Mouse (Mus musculus) hematopoietic stem cell, adult 5-6 weeks (primary cell): ENCODE results near the gene Ift122. TPM values are rescaled to one million over a fixed set of nuclear protein-coding genes. Genes with fewer than 3 reads are reported as not detected.

Experiments used
- ATAC-seq, 2 experiments: fragments of 125-278 bp in 1 of 2; replicated peaks in 1 of 2; 2 replicates each; pipeline ENCODE4 v1.8.0; 2016 to 2017; ENCODE audit warnings: inconsistent platforms in 2 of 2, mild to moderate bottlenecking in 2 of 2, moderate number of reproducible peaks in 2 of 2, low read depth in 1 of 2, moderate TSS enrichment in 1 of 2; ENCODE audit not compliant: low FRiP score in 2 of 2, poor library complexity in 2 of 2, severe bottlenecking in 2 of 2, insufficient read depth in 1 of 2, low TSS enrichment in 1 of 2
- total RNA-seq: library from RNA; stranded (forward); fragments of 172-1452, 232-1000 nt; gene quantifications from 2 replicates; pipeline ENCODE4 v1.2.3, GENCODE M21; 2017

The Ift122 gene
- total RNA-seq: 10.6 and 12.9 TPM in 2 replicates

DNA sequence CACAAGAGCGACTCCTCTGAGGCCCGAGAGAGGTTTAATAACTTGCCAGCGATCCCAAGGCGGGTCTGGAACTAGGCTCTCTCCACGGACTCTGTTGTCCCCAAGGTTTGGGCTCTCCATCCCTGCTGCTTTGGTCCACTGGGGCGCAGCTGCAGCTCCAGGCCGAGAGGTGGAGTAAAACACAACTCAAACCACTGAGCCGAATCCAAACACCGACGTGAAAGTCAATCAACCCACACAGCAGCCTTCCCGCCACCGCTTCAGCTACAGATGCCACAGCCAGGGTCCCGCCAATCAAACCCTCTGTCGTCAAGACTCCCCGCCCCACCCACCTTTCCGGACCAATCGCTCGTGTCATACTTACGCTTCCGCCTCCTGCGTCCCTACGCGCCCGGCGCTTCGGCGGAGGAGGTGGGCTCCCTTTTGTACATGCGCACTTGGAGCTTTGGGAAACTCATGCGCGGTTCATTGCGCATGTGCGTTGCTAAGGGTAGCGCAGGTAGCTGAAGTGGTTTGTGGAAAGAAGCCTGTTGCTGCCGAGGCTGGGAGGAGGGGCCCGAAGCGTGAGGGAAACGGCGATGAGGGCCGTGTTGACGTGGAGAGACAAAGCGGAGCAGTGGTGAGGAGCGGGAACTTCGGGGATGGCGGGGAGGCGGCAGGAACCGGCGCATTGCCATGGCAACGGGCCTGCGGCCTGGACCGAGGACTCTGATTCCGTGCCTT lies at the start of gene Ift122, which contains the start of gene Mbd4:
Gene Ift122, plus strand, starts transcription at position 380 of the 723 bp plus-strand sequence.
Gene Mbd4, minus strand, starts transcription at position 281 of the 723 bp plus-strand sequence.
- ATAC-seq: peak; percentile 99

DNA sequence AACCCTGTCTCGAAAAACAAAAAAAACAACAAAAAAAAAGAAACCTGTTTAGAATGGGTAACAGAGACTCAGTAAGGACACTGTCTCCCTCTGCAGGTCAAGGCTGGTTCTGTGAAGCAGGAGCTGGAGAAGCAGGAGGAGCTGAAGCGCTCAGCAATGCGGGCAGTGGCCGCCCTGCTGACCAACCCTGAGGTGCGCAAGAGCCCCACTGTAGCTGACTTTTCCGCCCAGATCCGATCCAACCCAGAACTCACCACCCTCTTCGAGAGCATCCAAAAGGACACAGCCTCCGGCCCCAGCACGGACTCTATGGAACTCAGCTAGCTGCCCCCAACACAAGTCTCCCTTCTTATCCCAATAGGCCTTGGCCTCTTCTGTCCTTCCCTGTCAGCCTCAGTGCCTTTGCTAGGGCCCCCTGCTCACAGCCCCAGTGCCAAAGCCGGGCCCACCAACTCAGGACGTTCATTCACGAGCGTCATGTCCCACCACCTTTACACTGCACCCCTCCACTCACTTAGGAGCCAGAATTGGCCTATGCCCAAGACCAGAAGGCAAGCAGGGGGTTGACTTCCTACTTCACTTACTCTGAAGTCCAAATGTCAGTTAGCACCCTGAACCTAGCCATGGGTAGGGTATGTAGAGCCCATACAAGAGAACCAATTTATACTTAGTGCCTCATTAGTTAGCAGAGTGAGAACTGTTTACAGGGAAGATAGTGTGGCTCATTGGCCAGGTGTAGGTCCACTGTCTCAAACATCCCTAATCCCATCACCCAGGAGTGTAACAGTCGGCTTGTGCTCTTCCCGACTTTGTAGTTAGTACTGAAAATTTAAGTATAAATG lies 49.5 kb upstream of the Ift122 start:
- ATAC-seq: peak; percentile 79 to 80

DNA sequence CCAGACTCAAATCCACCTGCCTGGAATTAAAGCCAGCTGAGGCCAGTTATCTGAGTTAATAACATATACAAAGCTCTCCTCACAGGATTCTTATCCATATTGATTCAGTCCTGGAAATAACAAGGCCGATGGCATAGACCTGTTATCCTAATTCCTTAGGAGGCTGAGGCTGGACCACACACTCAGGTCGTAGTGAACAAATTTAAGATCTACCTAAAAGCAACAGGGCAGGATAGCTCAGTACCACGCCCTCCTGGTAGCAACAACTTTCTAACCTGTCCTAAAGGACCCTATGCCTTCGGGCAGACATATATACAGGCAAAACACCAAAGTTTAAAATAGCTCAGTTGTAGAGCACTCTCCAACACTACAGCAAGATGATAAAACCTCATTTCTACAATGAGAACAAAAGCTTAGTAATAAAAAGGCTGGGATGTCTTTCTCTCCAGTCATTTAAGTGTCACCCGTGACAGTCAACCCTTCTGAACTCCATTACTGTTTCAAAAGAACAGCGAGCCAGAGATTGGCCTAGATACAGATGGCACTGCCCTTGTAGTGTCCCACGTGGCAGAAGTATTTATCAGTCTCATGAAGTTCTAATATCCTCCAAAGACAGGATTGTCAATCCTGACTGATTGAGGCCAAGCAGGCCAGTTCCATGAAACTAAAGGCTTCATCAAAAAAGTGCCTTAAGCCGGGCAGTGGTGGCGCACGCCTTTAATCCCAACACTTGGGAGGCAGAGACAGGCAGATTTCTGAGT lies 48.7 kb upstream of the Ift122 start:
- no peak for ATAC-seq

DNA sequence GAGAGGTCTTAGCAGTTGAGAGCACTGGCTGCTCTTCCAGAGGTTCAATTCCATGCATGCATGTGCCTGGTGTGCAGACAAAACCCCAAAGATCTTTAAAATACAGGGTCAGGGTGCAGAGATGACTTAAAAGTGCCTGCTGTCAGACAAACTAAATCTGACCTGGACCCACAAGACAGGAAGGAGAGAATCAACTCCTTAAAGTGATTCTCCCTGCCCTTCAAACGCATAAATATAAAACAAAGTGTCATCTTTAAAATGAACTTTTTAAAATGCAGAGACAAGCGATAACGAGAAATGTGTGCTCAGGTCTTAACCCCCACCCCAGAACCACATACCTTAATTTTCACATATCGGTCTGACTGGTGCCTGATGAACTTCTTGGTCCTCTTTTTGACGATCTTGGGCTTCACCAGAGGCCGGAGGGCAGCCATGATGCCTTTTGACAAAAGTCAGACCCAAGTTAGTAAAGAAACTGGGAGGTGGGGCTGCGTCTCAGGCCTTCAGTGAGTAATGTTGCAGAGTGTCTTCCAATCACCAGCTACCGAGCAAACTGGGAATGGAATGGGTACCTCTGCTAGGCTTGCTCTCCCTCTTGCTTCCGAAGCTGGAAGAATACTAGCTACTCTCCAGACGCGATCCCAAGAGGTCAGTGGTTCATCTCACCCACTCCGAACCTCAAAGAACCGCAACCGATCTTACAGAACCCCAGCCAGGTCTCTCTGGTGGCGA lies 45.6 kb upstream of the Ift122 start:
- ATAC-seq: no peak

DNA sequence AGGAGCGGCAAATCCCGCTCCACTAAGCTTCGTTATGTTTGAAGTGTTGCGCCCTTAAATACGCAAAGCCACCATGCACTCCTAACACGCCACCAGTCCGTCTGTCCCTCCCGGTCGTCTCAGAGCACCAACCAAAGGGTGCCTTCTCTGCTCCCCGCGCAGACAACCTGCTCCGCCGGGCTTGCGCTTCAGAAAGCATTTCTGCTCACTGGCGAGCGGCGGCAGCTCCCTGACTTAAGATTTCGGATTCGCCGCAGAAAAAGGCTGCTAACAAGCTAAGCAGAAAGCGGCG lies 45.1 kb upstream of the Ift122 start:
- ATAC-seq: no peak

DNA sequence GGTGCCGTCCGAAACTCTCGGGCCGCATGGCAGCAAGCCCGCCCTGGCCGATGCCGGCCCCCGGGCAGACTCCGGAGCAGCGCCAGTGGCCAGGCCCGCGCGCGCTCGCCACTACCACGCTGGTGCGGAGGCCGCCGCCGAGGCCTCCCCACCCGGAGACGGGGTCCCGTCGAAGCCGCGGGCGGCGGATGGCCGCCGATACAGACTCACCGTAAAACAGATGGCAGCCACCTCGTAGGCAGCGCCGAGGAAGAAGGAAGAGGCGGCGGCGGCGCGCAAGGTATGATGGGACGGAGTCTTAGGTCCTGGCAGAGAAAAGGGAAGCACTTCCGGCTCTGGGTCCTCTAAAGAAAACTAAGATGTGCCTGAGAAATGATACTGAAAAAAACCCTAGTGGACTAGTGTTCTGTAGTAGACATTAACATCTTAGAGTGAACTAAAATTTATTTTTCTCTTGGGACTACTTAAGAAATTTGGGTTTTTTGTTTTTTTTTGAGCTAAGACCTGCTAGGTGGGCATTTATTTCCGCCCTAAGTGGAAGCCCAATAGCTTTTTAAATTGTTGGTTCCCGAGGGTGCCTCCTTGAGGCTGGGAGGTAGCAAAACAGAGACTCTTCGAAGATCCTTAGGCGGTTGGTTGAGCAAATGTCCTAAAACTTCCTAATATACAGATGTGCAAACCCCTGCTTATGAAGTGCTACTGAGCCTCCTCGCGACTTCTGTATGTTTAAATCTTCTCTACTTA lies 44.6 kb upstream of the Ift122 start, which contains the start of gene Rpl32:
Gene Rpl32, minus strand, starts transcription at position 260 of the 744 bp plus-strand sequence.
- ATAC-seq: peak; percentile 90 to 91

DNA sequence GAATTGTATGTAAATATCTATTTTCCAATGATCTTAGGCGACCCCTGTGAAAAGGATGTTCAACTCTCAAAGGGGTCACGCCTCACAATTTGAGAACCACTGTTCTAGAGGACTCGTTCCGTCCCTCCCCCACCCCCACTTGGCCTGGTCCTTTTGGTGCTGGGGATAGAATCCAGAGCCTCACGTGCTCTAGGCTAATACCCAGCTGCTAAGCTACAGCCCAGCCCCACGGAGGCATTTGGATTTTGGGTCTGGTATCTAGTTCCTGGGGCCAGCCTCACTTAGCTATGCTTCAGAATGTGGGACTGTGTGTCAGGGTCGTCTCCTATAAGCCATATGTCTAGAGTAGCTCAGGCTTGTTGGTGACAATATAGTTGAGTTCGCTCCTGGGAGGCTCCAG lies 41.7 kb upstream of the Ift122 start:
- no peak for ATAC-seq

DNA sequence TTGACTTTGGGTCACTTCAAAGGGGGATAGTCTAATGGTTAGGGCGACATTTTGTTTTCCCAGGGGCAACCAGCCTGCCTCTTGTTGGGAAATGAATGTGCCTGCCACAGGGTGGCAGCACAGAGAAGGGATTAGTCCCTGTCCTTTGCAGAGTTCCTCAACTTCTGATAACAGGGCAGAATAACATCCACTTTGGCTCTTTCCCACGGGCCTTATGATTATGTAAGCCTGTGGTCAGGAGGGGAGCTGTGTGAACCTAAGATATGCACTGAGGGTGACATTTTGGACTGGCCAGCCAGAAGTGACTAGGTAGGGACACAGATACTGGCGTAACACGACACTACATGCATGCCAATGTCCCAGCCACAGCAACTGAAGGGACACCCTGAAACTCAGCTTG lies 39.2 kb upstream of the Ift122 start:
- peak; percentile 83 to 87 for ATAC-seq

DNA sequence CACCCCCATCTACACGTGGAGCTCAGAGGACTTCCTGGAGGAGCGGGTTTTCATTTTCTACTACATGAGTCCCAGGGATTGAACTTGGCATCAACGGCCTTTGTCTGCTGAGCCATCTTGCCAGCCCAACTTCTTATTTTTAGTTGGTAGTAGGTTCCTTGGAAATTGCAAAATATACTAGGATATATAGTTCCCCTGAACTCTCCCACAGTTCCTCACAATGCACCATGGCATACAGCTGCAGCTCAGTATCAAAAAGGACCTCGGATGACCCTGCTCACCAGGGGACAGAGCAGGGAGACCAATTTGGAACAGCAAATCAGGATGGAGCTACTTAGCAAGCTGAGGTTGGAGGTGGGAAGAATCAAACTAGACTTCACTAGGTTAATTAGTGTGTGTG lies 38.2 kb upstream of the Ift122 start:
- no peak for ATAC-seq

DNA sequence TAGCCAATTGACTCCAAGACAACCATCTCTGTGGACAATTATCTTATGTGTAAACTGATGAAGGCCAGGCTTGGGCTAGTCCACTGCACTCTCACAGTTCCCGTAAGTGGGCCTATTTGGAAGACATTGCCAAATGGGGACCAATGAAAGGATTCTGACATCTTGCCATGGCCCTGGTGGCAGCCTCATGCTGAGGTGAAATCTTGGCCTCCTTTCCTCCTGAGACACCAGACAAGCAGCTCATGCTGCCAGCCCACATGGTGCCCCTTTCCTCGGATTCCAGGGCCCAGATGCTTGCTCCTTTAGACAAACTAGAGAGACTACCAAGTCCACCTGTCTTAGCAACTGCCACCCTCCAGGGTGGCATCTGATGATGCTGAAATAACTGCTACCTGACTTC lies 35.1 kb upstream of the Ift122 start:
- no peak for ATAC-seq

DNA sequence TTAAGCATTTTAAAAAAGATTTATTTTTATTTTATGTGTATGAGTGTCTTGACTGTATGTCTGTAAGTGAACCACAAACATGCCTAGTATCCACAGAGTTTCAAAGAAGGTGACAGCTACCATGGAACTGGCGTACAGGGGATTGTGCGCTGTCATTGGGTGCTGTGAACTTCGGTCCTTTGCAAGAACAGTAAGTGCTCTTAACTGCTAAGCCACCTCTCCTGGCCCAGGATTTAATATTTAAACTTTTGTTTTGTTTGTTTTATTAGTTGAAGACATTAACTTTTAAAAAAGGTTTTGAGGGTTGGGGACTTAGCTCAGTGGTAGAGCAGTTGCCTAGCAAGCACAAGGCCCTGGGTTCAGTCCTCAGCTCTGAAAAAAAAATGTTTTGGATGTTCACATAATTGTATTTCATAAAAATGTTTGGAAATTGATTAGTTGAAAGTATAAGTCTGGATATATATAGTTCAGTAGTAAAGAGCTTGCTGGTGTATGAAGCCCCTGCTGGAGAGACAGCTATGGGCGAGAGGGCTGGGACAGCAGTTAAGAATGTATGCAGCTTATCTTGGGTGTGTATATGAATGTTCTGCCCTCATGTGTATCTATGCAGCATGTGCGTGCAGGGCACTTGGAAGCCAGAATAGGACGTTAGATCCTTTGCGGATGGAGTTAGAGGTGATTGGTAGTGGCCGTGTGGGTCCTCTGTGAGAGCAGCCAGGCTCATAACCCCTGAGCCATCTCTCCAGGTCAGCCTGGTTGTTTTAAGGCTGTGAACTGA lies 31.9 kb upstream of the Ift122 start:
- no peak for ATAC-seq

DNA sequence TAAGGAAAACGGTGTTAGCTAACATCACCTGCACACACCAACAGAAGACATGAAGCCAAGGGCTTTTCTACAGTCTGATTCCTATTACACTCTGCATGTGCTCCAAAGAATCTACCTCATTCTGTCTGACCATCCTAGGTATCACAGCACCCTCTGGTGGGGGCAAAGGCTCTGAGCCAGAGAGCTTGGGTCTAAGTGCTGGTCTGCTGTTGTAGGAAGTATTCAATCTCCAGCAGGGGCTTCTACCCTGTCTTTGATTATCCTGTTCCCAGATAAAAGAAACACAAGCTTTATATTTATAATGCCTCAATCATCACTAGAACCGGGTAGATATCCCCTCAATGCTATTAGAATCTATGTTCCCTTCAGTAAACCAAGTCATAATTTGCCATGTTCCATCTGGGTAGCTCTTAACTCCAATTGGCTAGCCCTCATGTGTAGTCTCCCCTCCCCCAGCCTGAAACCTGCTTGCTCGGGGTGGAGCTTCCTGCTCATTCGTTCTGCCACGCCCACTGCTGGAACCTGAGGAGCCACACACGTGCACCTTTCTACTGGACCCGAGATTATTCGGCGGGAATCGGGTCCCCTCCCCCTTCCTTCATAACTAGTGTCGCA lies 29.3 kb upstream of the Ift122 start:
- ATAC-seq: peak; percentile 100

DNA sequence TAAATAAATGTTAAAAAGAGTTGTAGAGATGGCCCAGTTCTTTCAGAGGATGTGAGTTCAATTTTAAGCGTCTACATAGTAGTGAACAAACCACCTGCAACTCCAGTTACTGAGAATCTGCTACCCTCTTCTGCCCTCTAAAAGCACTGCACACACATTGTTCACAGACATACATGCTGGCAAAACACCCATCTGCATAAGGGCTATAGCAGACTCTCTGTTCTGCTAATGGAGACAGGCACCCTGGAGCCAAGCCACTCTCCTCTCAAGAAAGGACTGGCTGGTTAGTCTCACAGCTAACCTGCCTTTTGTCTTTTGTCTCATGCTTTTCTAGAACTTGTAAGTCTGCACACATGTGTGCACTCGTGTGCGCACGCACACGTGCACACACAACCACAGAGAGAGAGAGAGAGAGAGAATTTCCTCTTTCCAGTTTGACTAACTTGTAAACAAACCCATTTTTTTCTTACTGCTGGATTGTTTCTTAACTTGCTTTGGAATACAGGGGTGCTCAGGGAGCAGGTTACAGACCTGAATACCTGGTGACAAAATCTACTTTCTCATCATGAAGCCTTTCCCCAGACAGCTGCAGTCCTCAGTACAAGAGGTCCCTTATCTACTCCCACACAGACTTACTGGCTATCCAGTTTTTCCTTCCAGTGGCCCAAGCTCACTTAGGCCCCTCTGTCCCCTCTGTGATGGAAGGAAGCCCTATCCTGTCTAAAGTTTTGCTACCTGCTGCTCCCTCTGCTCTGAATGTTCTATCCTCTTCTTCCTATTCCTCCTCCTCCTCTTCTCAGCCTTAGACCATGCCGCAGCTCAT lies 22.3 kb upstream of the Ift122 start:
- no peak for ATAC-seq

DNA sequence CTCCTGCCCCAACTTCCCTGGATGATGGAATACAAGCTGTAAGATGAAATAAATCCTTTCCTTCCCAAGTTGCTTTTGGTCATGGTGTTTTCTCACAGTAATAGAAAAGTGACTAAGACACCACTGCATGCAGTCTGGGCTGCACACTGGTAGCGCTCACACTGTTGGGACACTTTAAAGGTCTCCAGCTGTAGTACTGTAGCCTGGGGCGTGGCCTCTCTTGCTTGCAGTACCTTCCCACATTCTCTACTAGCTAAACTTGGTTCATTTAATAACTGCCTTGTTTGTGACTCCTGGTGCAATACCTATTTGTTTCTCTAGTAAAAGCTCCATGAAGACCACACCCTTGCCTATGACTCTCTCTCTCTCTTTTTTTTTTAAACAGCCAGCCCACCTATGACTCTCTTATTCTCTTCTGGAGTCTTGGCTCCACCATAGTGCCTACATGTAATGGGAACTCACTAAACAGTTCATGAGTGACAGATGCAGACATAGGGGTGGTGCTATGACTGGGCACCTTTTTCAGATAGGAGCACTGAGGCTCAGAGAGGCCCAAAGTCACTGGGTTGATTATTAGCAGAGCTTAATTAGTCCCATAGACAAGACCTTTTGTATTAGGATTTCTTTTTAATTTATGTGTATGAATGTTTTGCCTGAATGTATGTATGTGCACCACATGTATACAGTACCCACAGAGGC lies 21.0 kb upstream of the Ift122 start:
- no peak for ATAC-seq
